Mouse (Mus musculus) limb, embryonic 10.5 days (tissue): ENCODE data around the gene Akap4. TPM values are rescaled to one million over a fixed set of nuclear protein-coding genes. Genes with fewer than 3 reads are reported as not detected.

ENCODE experiments used
- DNase-seq: peaks from one replicate; pipeline ENCODE4 v3.0.0-alpha.2; 2017; ENCODE audit warnings: low spot score
- H3K27ac ChIP-seq: fragments of 300-500 bp; sonication (generic); 2 replicates; pipeline ENCODE4 v1.5.1; 2016; ENCODE audit warnings: mild to moderate bottlenecking
- H3K27me3 ChIP-seq: fragments of 300-500 bp; sonication (generic); 2 replicates; pipeline ENCODE4 v1.6.1; 2016; ENCODE audit warnings: low read depth, mild to moderate bottlenecking; ENCODE audit not compliant: poor library complexity, severe bottlenecking
- H3K36me3 ChIP-seq: fragments of 300-500 bp; sonication (generic); 2 replicates; pipeline ENCODE4 v1.6.1; 2016; ENCODE audit warnings: mild to moderate bottlenecking, moderate library complexity
- H3K4me1 ChIP-seq: fragments of 300-500 bp; sonication (generic); 2 replicates; pipeline ENCODE4 v1.6.1; 2016
- H3K4me3 ChIP-seq: fragments of 300-500 bp; sonication (generic); 2 replicates; pipeline ENCODE4 v1.5.1; 2016; ENCODE audit warnings: mild to moderate bottlenecking, moderate library complexity
- H3K9me3 ChIP-seq: fragments of 300-500 bp; sonication (generic); replicated peaks from 2 replicates; pipeline ENCODE4 v1.6.1; 2016; ENCODE audit warnings: mild to moderate bottlenecking
- WGBS: fragments of 180-500 bp; shearing (Covaris S2); methylation state at CpG from one replicate; pipeline ENCODE4 v1.1.7; 2016; 5-methylcytosine and 5-hydroxymethylcytosine counted together
- polyA plus RNA-seq: library from polyadenylated mRNA; unstranded; fragments of >200 nt; fragmentation: Nextera tagmentation; extraction: Ambion mirVana; gene quantifications from 2 replicates; pipeline ENCODE4 v1.2.1, GENCODE M21; 2016

Akap4 gene
- not detected in 2 replicates for polyA plus RNA-seq

GRCm38 (mm10) chrX:7067219-7067618 is at the start of gene Akap4:
Gene Akap4, plus strand, starts transcription at chrX:7067519.
- no peak within 1 kb of the TSS for H3K4me3 ChIP-seq
- no peak within 1 kb of the TSS for H3K27ac ChIP-seq

DNA sequence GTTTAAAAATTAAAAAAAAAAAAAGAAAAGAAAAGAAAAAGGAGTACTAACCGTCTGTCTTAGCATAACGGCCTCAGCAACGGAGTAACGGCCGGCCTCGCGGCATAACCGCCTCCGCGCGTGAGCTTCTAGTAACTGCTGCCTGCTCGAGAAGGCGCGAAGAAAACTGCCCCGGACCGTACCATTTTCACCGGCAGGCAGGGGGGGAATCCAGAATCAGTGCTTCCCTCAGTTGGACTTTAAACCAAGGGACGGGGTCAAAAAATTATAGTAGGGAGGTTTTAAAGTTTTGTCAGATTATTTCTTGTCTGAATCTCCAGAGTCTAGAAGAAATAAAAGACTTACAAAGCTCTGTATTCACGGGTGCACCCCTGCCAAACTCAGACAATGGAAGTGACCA is 25.8 kb upstream of the Akap4 start, which contains the start of gene Ccnb3:
Ccnb3 (minus strand) TSS at position 101 of the 400 bp plus-strand sequence.
- H3K27ac ChIP-seq: no peak within 1 kb of the TSS
- H3K27me3 ChIP-seq: no peaks in the 10 kb centered on the region
- no peaks in the 10 kb centered on the region for H3K9me3 ChIP-seq
- WGBS: 94% methylated on average over 19 of the region's 19 CpGs
- H3K36me3 ChIP-seq: no peaks in the 10 kb centered on the region
- no peaks in the 10 kb centered on the region for H3K4me1 ChIP-seq
- DNase-seq: no peak
- no peak within 1 kb of the TSS for H3K4me3 ChIP-seq

More at GRCm38 (mm10) chrX:7067219-7067618, at the start of gene Akap4:
- no peak for DNase-seq
- Histone ChIP-seq H3K36me3 (no peaks in the 10 kb centered on the region), H3K27me3 (no peaks in the 10 kb centered on the region), H3K9me3 (peaks cover 7% of the 10 kb centered on the region; the same call in 1 of the 2 replicates), H3K4me1 (no peaks in the 10 kb centered on the region)
- 92% methylated on average over 1 of the region's 1 CpGs for WGBS

DNA sequence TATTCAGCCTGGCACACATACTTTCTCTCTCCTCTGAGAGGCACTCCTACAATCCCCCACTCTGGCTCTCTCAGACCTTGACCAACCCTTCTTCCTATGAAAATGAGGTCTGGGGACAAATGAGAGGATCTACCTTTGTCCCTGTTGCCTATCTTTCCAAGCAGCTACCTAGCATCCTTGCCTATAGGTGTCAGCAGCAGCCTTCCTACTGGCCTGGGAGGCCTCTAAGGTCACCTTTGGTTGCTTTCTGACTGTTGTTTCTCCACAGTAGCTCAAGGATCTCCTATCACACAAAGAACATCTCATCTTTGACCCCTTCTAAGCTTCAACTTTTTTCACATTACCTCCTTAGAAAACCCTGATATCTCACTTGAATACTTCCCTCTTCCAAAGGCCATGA is 10.3 kb upstream of the Akap4 start:
- Histone ChIP-seq H3K4me3 (no peak overlapping the region), H3K4me1 (no peaks in the 10 kb centered on the region), H3K9me3 (no peaks in the 10 kb centered on the region), H3K27me3 (no peaks in the 10 kb centered on the region), H3K36me3 (no peaks in the 10 kb centered on the region), H3K27ac (no peak overlapping the region)
- no peak for DNase-seq

DNA sequence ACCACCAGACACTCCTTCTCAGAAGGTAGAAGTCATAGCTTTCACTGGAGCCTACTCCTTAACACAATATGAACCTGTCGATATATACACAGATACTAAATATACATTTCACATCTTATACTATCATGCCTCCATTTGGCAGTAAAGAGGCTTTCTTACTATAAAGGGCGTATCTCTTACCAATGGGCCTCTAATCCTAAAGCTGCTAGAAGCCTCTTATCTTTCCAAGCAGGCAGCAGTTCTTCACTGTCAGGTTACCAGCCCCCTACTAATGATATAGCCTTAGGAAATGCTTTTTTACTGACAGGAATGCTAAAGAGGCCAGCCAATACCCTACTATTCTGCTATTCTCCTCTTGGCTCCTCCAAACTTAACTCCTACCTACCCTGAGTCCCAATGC is 9.7 kb upstream of the Akap4 start:
- H3K36me3 ChIP-seq: no peaks in the 10 kb centered on the region
- no peaks in the 10 kb centered on the region for H3K27me3 ChIP-seq
- no peaks in the 10 kb centered on the region for H3K9me3 ChIP-seq
- WGBS: 83% methylated on average over 2 of the region's 2 CpGs
- H3K27ac ChIP-seq: no peak overlapping the region
- H3K4me3 ChIP-seq: no peak overlapping the region
- H3K4me1 ChIP-seq: no peaks in the 10 kb centered on the region
- no peak for DNase-seq

GRCm38 (mm10) chrX:7064109-7064508 is 3.2 kb upstream of the Akap4 start:
- no peak for DNase-seq
- no peaks in the 10 kb centered on the region for H3K36me3 ChIP-seq
- H3K27me3 ChIP-seq: no peaks in the 10 kb centered on the region

DNA sequence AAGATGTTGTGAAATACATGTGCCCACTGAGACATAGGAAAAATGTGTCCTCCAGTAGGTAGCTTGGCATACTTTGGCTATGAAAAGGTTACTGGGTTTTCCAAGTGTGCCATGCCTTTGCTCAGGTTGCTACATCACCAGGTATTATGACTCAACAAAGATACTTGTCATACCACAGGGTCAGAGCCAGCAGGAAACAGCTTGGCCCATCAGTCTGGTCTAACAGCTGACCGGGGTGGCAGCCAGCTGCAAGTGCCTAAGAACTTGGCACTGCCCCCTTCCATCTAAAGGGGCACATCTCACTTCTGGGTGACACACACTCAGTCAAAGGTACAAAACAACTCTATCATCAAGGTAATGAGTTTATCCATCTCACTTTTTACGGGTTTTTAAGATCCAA is 683 bp downstream of the Akap4 start:
- Histone ChIP-seq H3K4me1 (no peaks in the 10 kb centered on the region), H3K27me3 (no peaks in the 10 kb centered on the region), H3K36me3 (no peaks in the 10 kb centered on the region), H3K27ac (no peak overlapping the region), H3K9me3 (peaks cover 8% of the 10 kb centered on the region; the same call in 1 of the 2 replicates), H3K4me3 (no peak overlapping the region)
- no peak for DNase-seq
- 86% methylated on average over 2 of the region's 2 CpGs for WGBS

More at GRCm38 (mm10) chrX:7064109-7064508, 3.2 kb upstream of the Akap4 start:
- no peak overlapping the region for H3K27ac ChIP-seq
- H3K4me1 ChIP-seq: no peaks in the 10 kb centered on the region
- H3K9me3 ChIP-seq: no peaks in the 10 kb centered on the region
- no peak overlapping the region for H3K4me3 ChIP-seq

DNA sequence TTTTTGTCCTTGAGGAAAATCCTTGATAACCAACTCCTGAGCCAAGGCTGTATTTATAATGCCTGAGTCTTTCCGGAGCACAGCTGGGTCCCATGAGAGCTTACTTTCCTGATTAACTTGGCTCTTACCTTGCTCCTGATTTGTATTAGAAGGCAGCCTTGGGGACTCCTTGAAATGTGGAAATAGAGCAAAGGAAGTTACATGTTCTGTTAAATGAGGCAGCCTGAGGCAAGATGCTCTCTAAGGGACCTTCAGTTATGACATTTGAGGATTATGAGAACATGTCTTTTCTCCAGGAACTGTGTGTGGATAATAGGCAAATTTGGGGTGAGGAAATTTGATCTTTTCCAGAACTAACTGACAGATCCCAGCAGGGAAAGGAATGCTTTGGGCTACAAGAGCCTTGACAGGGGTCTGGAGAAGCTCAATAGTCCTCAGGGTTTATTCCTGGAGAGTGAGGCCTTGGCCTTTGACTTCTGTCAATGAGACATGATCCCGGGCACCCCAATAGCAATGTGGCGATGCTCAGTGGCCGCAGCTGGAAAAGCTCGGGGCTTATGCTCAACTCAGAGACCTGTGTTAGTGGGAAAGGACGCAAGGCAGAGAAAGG is 12.6 kb downstream of the Akap4 start:
- H3K9me3 ChIP-seq: no peaks in the 10 kb centered on the region
- H3K27me3 ChIP-seq: no peaks in the 10 kb centered on the region
- WGBS: 44% methylated on average over 6 of the region's 6 CpGs
- H3K4me3 ChIP-seq: no peak overlapping the region
- no peaks in the 10 kb centered on the region for H3K36me3 ChIP-seq
- H3K27ac ChIP-seq: no peak overlapping the region
- 0 out of 2 replicates have a peak, but pooled peaks cover 7% of the 10 kb centered on the region for H3K4me1 ChIP-seq
- peak; percentile 37 for DNase-seq

DNA sequence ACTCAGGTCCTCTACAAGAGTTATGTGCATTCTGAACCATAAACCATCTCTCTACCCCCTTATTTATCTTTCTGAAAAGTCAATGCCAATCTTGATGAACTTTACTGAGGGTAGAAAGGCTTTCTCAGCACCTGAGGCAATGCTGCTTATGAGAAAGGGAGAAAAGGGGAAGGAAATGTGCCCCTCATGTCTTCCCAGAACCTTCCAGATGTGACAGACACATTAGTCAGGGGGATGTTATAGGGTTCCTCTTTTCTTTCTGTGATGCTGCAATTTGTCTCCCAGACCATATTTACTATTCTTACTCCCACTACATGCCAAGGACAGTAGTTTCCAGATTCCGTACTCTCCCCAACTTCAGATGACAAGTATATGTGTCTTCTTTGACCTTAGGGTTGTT is 18.6 kb downstream of the Akap4 start:
- Histone ChIP-seq H3K27me3 (no peaks in the 10 kb centered on the region), H3K27ac (no peak overlapping the region), H3K9me3 (no peaks in the 10 kb centered on the region), H3K4me1 (no peaks in the 10 kb centered on the region), H3K4me3 (no peak overlapping the region), H3K36me3 (no peaks in the 10 kb centered on the region)
- no peak for DNase-seq
- 93% methylated on average over 1 of the region's 1 CpGs for WGBS

DNA sequence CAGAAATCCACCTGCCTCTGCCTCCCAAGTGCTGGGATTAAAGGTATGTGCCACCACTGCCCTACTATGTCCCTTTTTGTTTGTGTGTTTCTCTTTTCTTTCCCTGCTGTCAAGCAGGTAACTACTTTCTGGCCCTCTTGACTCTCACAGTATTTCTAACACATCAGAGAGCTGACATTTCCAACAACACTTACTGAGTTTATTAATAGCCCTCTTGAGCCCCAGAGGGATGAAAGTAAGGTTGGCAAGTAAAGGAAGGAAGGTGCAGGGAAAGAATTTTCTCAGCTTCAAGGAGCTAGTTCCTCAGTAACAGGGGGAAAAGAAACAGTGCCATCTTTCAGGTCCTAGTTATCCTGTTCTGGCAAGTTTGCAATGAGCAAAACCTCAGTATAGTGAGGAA is 23.0 kb downstream of the Akap4 start:
- no peak for DNase-seq
- Histone ChIP-seq H3K27me3 (no peaks in the 10 kb centered on the region), H3K4me3 (no peak overlapping the region), H3K36me3 (no peaks in the 10 kb centered on the region), H3K4me1 (no peaks in the 10 kb centered on the region), H3K27ac (no peak overlapping the region), H3K9me3 (no peaks in the 10 kb centered on the region)

- no peak overlapping the region for H3K4me3 ChIP-seq
- no peak overlapping the region for H3K27ac ChIP-seq
- no peaks in the 10 kb centered on the region for H3K4me1 ChIP-seq
- no peaks in the 10 kb centered on the region for H3K27me3 ChIP-seq
- no peaks in the 10 kb centered on the region for H3K9me3 ChIP-seq
- no peaks in the 10 kb centered on the region for H3K36me3 ChIP-seq
- DNase-seq: no peak
These were observed 35.0 kb downstream of the Akap4 start for GRCm38 (mm10) chrX:7102280-7102679.

GRCm38 (mm10) chrX:7114885-7115284 is 47.6 kb downstream of the Akap4 start:
- H3K4me3 ChIP-seq: no peak overlapping the region
- no peaks in the 10 kb centered on the region for H3K9me3 ChIP-seq

GRCm38 (mm10) chrX:7121618-7122280 is 54.4 kb downstream of the Akap4 start:
- no peak overlapping the region for H3K27ac ChIP-seq
- H3K9me3 ChIP-seq: no peaks in the 10 kb centered on the region
- H3K27me3 ChIP-seq: no peaks in the 10 kb centered on the region
- no peaks in the 10 kb centered on the region for H3K36me3 ChIP-seq
- 61% methylated on average over 4 of the region's 4 CpGs for WGBS
- no peak for DNase-seq
- H3K4me1 ChIP-seq: peaks cover 11% of the 10 kb centered on the region; the same call in 1 of the 2 replicates
- H3K4me3 ChIP-seq: no peak overlapping the region

More at GRCm38 (mm10) chrX:7114885-7115284, 47.6 kb downstream of the Akap4 start:
- 93% methylated on average over 3 of the region's 3 CpGs for WGBS
- DNase-seq: no peak
- Histone ChIP-seq H3K27me3 (no peaks in the 10 kb centered on the region), H3K4me1 (no peaks in the 10 kb centered on the region), H3K36me3 (no peaks in the 10 kb centered on the region), H3K27ac (no peak overlapping the region)
